Mouse (Mus musculus) neutrophil, adult 5-6 weeks (primary cell): ENCODE measurements at regions not wholly inside any gene's neighbourhood (a gene's known extent, or its start where the extent isn't known, plus 50 kb on each side); places are given as distances from the start of the nearest gene placed in this dataset.
A peak's percentile ranks its signal among the peaks of the same experiment; 100 is the strongest.

ENCODE experiments used
- ATAC-seq: fragments of 151-379, 151-347 bp; 2 replicates; pipeline ENCODE4 v1.8.0; 2017; ENCODE audit warnings: mild to moderate bottlenecking, moderate TSS enrichment; ENCODE audit not compliant: insufficient number of reproducible peaks, poor library complexity, low FRiP score, severe bottlenecking; ENCODE audit errors: extremely low read depth

DNA sequence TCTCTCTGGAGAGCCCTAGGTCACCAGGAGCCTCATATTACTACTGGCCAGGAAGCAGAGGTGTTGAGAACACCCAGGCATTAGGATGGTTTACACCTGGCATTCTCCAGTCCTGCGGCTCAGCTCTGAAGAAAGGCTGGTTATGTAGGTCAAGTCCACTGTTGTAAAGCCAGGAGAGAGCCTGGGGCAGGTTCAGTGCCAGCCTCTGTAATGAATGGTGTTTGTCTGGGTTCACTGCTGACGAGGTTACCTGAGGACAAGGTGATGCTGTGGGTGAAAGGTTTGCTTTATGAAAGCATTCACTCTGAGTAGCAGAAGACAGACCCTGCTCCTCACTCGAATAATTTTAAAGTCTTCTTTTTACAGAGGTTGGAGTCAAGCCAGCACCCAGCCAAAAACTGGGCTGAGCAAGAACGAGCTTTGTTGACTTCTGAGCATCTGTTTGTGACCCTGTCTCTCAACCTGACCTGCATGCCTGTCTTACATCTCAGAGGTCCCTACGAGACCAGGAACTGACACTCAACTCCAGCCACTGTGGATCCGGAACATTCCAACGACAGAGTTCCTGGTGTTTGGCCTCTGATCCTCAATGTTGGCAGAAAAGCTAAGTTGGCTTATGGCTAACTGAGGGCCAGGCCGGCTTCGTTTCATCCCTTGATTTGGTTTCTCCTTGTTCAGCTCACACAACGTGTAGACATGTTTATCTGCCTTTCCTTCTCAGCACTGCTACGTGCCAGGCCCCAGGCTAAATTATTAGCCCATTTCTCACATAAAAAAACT lies 327.0 kb downstream of the Zfp706 start:
- ATAC-seq = no peak

- ATAC-seq = no peak
Measured at GRCm38 (mm10) chr15:36679577-36679976, 328.0 kb downstream of the Zfp706 start.

GRCm38 (mm10) chr15:36669748-36670147 lies 337.8 kb downstream of the Zfp706 start:
- ATAC-seq = no peak

- peak; percentile 30; the same call in 1 of the 2 replicates for ATAC-seq
Measured at GRCm38 (mm10) chr15:36666566-36666965, 341.0 kb downstream of the Zfp706 start.

GRCm38 (mm10) chr15:36664391-36664790 lies 343.2 kb downstream of the Zfp706 start:
- no peak for ATAC-seq

DNA sequence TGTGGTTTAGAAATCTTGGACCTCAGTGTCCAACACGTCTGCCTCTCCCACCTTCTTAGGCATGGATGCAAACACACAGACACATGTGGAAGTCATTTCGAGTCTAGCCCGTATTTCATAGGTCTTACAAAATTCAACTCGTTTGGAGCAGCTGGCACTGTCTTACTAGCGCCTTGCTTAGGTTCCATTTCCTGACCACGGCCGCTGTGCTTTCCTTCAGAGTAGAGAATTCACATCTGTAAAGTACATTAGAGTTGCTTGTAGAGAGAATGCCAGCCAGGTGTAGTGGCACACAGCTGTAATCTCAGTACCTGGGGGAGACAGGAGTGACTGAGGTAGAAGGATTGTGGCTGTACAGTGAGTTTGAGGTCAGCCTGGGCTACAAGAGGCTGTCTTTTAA lies 346.6 kb downstream of the Zfp706 start:
- no peak for ATAC-seq
